Mouse (Mus musculus) liver, embryonic 13.5 days (tissue): ENCODE measurements around the gene Kif22. TPM values are rescaled to one million over a fixed set of nuclear protein-coding genes. Genes with fewer than 3 reads are reported as not detected.
A peak's percentile ranks its signal among the peaks of the same experiment; 100 is the strongest.

ENCODE experiments used
- ATAC-seq: fragments of 200-750 bp; cut with Nextera tagmentation; 2 replicates; pipeline ENCODE4 v1.8.0; 2017; ENCODE audit warnings: low read depth, mild to moderate bottlenecking, moderate number of reproducible peaks, moderate library complexity
- DNase-seq: peaks from one replicate; pipeline ENCODE4 v3.0.0; 2022
- H3K27ac ChIP-seq: fragments of 300-500 bp; sonication (generic); 2 replicates; pipeline ENCODE4 v1.5.1; 2015; ENCODE audit warnings: moderate library complexity, mild to moderate bottlenecking, inconsistent platforms
- H3K27me3 ChIP-seq: fragments of 300-500 bp; sonication (generic); 2 replicates; pipeline ENCODE4 v1.6.1; 2015; ENCODE audit warnings: mild to moderate bottlenecking, inconsistent platforms
- H3K36me3 ChIP-seq: fragments of 300-500 bp; sonication (generic); 2 replicates; pipeline ENCODE4 v1.6.1; 2015; ENCODE audit warnings: mild to moderate bottlenecking, inconsistent platforms
- H3K4me1 ChIP-seq: fragments of 300-500 bp; sonication (generic); replicated peaks from 2 replicates; pipeline ENCODE4 v1.6.1; 2015; ENCODE audit warnings: inconsistent platforms
- H3K4me2 ChIP-seq: fragments of 300-500 bp; sonication (generic); 2 replicates; pipeline ENCODE4 v1.6.1; 2015; ENCODE audit warnings: inconsistent platforms, mild to moderate bottlenecking, moderate library complexity
- H3K4me3 ChIP-seq: fragments of 300-500 bp; sonication (generic); replicated peaks from 2 replicates; pipeline ENCODE4 v1.5.1; 2015; ENCODE audit warnings: mild to moderate bottlenecking, inconsistent platforms
- H3K9ac ChIP-seq: fragments of 300-500 bp; sonication (generic); 2 replicates; pipeline ENCODE4 v1.6.1; 2015; ENCODE audit warnings: mild to moderate bottlenecking, inconsistent platforms
- H3K9me3 ChIP-seq: fragments of 300-500 bp; sonication (generic); replicated peaks from 2 replicates; pipeline ENCODE4 v1.6.1; 2016; ENCODE audit warnings: inconsistent platforms
- WGBS: fragments of 180-500 bp; shearing (Covaris S2); methylation state at CpG from one replicate; pipeline ENCODE4 v1.1.7; 2015; ENCODE audit not compliant: insufficient replicate concordance; 5-methylcytosine and 5-hydroxymethylcytosine counted together
- polyA plus RNA-seq: library from polyadenylated mRNA; unstranded; fragments of >200 nt; fragmentation: Nextera tagmentation; extraction: Ambion mirVana; gene quantifications from 2 replicates; pipeline ENCODE4 v1.2.1, GENCODE M21; 2015

The Kif22 gene
- polyA plus RNA-seq, 1 experiment from 2014 or later, result 109 TPM

DNA sequence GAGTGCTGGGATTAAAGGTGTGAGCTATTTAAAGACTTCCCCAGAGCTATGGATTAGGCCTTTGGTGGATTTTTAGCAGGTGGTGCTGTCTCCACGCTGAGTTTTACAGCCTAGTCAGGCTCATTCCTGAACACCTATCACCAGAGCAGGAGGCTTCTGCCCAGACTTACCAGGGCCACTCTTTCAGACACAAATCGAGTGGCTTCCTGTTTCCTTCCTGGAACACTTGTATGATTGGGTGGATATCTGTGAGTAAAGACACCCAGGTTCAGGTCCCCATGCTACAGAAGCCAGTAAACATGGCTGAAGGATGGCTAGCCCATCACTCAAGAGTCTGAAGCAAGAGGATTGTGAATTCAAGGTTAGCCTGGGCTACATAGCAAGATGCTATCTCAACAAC lies 40.7 kb upstream of the Kif22 start:
- no peak overlapping the region for H3K27ac ChIP-seq
- no peak overlapping the region for H3K4me2 ChIP-seq
- no peaks in the 10 kb centered on the region for H3K36me3 ChIP-seq
- no peak overlapping the region for H3K9ac ChIP-seq
- H3K9me3 ChIP-seq, result no peaks in the 10 kb centered on the region
- WGBS, result 26% methylated on average over 2 of the region's 2 CpGs
- peaks cover 56% of the 10 kb centered on the region for H3K4me1 ChIP-seq
- no peak for DNase-seq
- H3K27me3 ChIP-seq, result no peaks in the 10 kb centered on the region
- no peak overlapping the region for H3K4me3 ChIP-seq
- no peak for ATAC-seq

DNA sequence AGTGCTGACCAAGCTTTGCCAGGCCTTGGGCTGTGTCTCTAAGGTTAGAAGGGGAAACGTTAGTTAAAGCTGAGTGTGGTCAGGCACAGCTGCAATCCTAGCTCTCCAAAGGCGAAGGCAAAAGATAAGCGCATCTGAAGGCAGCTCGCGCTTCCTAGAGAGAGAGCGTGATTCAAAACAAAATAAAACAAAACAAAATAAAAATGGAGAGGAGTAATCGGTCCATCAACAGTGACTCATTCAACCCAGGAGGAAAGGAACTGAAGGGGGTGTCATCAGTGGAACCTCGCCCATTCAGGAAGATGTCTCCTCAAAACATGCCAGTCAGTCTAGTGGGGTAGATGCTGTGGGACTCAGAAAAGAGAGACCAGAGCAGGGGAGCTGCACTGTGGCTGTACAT lies 40.0 kb upstream of the Kif22 start:
- Histone ChIP-seq H3K36me3 (no peaks in the 10 kb centered on the region), H3K27me3 (no peaks in the 10 kb centered on the region), H3K4me1 (peaks cover 49% of the 10 kb centered on the region), H3K9ac (no peak overlapping the region), H3K9me3 (no peaks in the 10 kb centered on the region), H3K4me3 (no peak overlapping the region), H3K4me2 (no peak overlapping the region), H3K27ac (peak overlapping the region; percentile 29; the same call in 1 of the 2 replicates)
- 40% methylated on average over 8 of the region's 8 CpGs for whole genome bisulfite sequencing
- ATAC-seq (no peak), DNase-seq (no peak)

DNA sequence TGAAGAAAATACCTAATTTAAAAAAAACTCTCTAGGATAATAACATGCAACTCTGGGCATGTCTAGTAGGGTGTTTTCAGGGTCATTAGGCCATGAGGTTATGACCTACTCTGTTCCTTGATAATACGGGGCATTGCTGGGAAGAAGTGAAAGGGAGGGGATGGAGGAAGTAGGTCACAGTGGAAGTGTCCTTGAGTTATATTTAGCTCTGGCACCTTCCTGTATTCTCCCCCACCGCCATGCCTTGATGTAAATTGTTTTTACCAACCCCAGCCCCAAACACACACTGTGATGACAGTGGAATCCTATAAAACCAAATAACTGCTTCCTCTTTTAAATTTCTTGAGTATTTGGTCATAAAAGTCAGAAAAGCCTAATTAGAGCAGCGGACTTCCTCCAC lies 37.8 kb upstream of the Kif22 start:
- Histone ChIP-seq H3K4me3 (no peak overlapping the region), H3K9me3 (0 out of 2 replicates have a peak, but pooled peaks cover 1% of the 10 kb centered on the region), H3K27ac (no peak overlapping the region), H3K4me2 (no peak overlapping the region), H3K9ac (no peak overlapping the region), H3K27me3 (no peaks in the 10 kb centered on the region), H3K36me3 (no peaks in the 10 kb centered on the region), H3K4me1 (peaks cover 27% of the 10 kb centered on the region)
- no peak for DNase-seq
- ATAC-seq, result no peak
- WGBS, result 57% methylated on average over 3 of the region's 3 CpGs

DNA sequence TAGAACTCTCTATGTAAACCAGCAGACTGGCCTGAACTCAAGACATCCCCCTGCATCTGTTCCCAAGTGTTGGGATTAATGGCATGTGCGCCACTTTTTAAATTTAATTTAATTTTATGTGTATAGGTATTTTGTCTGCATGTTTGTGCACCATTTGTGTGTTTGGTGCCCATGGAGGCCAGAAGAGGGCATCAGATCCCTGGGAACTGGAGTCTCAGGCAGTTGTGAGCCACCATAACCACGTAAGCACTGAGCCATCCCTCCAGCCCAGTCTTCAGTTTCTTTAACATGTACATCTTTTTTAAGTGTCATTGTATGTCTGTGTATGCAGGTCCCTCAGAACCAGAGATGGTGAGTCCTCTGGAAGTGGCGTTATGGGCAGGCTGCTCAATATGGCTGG lies 35.4 kb upstream of the Kif22 start:
- Histone ChIP-seq H3K36me3 (no peaks in the 10 kb centered on the region), H3K4me1 (peaks cover 9% of the 10 kb centered on the region), H3K9me3 (0 out of 2 replicates have a peak, but pooled peaks cover 3% of the 10 kb centered on the region), H3K9ac (no peak overlapping the region), H3K27me3 (no peaks in the 10 kb centered on the region), H3K4me2 (no peak overlapping the region), H3K4me3 (no peak overlapping the region), H3K27ac (no peak overlapping the region)
- 62% methylated on average over 3 of the region's 3 CpGs for WGBS
- no peak for DNase-seq
- ATAC-seq, result no peak

DNA sequence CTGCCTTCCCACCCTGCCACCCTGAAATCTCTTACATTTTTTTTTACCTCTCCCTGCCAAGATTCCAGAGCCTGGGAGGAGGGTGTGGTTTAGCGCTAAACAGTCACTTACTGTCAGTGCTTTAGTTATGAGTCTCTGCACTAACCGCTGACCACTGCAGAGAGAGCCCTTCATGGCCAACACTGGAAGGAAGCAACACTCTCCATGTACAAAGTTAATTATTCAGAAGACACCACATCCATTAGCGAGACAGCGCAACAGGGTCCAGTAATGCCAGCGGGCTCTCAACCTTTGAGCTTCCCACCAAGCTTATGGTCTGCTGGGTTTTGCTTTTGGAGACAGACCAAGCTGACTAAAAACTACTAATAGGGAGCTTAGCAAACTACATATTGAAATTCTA lies 33.9 kb upstream of the Kif22 start:
- Histone ChIP-seq H3K36me3 (no peaks in the 10 kb centered on the region), H3K27ac (no peak overlapping the region), H3K4me3 (no peak overlapping the region), H3K9me3 (0 out of 2 replicates have a peak, but pooled peaks cover 3% of the 10 kb centered on the region), H3K9ac (no peak overlapping the region), H3K4me1 (no peaks in the 10 kb centered on the region), H3K27me3 (no peaks in the 10 kb centered on the region), H3K4me2 (no peak overlapping the region)
- ATAC-seq, result no peak
- DNase-seq, result no peak
- WGBS, result 75% methylated on average over 5 of the region's 5 CpGs

DNA sequence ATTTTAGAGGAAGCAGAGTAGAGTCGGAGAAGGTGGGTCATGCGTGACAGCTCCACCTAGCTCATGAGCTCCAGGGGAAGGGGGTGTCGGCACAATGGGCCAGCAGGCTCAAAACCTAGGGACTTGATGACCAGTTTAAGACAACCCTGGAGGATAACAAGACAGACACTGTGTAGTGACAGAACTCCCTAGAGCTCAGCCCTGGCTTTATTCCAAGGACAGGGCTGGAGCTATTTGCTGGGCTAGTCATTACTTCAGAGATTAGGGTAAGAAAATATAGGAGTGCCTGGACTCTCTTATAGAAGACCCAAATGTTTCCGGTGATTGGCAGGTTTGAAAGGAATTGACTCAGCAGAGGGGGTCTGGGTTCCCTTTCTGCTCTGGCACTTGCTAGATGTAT lies 30.9 kb upstream of the Kif22 start:
- no peak for ATAC-seq
- Histone ChIP-seq H3K9ac (no peak overlapping the region), H3K27ac (no peak overlapping the region), H3K36me3 (no peaks in the 10 kb centered on the region), H3K9me3 (0 out of 2 replicates have a peak, but pooled peaks cover 3% of the 10 kb centered on the region), H3K27me3 (no peaks in the 10 kb centered on the region), H3K4me3 (no peak overlapping the region), H3K4me2 (no peak overlapping the region), H3K4me1 (no peaks in the 10 kb centered on the region)
- 74% methylated on average over 4 of the region's 4 CpGs for WGBS
- no peak for DNase-seq

DNA sequence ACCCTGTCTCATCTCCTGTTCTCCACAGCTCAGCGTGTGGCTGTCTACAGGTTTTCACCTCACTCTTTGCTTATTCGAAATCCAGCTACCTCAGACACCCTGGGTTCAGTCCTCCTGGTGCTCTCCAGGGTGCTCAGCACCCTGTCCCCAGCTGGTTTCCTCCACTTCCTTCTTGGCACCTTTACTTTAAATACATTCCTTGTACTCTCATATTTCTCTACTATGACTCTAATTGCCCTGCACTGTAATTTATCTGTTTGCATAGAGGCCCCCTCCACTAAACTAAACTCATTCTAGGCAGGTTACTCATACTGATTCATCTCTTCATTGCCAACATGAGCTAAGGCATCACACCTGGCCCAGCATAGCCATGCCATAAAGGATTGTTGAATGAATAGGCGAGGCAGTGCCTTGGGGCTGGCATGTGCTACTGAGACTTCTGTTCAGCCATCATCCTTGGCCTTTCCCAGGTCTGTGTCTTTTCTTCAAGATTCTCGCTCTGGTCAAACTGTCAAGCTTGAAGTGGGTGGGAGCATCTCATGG lies 28.7 kb upstream of the Kif22 start:
- Histone ChIP-seq H3K9me3 (0 out of 2 replicates have a peak, but pooled peaks cover 3% of the 10 kb centered on the region), H3K27me3 (no peaks in the 10 kb centered on the region), H3K27ac (no peak overlapping the region), H3K4me2 (no peak overlapping the region), H3K4me3 (no peak overlapping the region), H3K9ac (no peak overlapping the region), H3K4me1 (no peaks in the 10 kb centered on the region), H3K36me3 (no peaks in the 10 kb centered on the region)
- 56% methylated on average over 4 of the region's 4 CpGs for WGBS
- no peak for DNase-seq
- ATAC-seq, result no peak

DNA sequence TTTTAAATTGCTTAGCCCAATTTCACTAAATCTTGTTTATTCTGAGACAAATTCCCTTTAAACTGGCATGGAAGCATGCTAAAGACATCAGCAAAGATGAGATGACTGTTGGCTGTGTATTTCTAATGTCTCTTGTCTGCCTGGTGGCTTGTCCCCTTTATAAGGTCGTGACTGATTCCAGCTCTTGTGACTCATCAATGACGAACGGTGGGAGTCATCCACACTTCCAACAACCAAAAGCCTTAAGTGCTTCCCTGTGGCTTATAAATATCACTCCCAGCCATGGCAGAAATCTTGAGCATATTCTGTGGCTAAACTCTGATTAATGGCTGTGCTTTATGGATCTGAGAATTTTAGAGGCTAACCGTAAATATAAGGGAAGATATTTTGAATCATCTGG lies 24.0 kb upstream of the Kif22 start:
- no peaks in the 10 kb centered on the region for H3K9me3 ChIP-seq
- H3K4me2 ChIP-seq, result no peak overlapping the region
- 68% methylated on average over 4 of the region's 4 CpGs for WGBS
- no peak overlapping the region for H3K9ac ChIP-seq
- DNase-seq (no peak), ATAC-seq (no peak)
- H3K4me1 ChIP-seq, result no peaks in the 10 kb centered on the region
- no peak overlapping the region for H3K4me3 ChIP-seq
- no peak overlapping the region for H3K27ac ChIP-seq
- no peaks in the 10 kb centered on the region for H3K27me3 ChIP-seq
- no peaks in the 10 kb centered on the region for H3K36me3 ChIP-seq

DNA sequence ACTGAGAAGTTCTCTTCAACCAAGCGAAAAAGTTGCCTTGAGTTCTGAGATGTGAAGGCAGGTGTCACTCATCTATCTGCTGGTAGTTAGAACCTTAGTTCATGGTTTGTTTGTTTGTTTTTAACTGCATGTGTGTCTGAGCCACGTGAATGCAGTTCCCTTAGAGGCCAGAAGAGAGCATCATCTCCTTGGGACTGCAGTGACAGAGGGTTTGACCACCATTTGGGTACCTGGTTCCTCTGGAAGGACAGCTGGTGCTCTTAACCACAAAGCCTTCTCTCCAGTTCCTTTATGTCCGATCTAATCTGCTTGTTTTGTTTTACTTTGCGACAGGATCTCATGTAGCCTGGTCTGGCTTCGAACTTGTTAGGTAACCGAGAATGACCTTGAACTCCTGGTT lies 23.3 kb upstream of the Kif22 start:
- 64% methylated on average over 6 of the region's 6 CpGs for WGBS
- H3K27me3 ChIP-seq, result peaks cover 4% of the 10 kb centered on the region
- H3K9me3 ChIP-seq, result no peaks in the 10 kb centered on the region
- H3K36me3 ChIP-seq, result no peaks in the 10 kb centered on the region
- ATAC-seq, result no peak
- no peaks in the 10 kb centered on the region for H3K4me1 ChIP-seq
- DNase-seq, result no peak
- H3K4me3 ChIP-seq, result no peak overlapping the region
- no peak overlapping the region for H3K9ac ChIP-seq
- H3K4me2 ChIP-seq, result no peak overlapping the region
- H3K27ac ChIP-seq, result no peak overlapping the region

DNA sequence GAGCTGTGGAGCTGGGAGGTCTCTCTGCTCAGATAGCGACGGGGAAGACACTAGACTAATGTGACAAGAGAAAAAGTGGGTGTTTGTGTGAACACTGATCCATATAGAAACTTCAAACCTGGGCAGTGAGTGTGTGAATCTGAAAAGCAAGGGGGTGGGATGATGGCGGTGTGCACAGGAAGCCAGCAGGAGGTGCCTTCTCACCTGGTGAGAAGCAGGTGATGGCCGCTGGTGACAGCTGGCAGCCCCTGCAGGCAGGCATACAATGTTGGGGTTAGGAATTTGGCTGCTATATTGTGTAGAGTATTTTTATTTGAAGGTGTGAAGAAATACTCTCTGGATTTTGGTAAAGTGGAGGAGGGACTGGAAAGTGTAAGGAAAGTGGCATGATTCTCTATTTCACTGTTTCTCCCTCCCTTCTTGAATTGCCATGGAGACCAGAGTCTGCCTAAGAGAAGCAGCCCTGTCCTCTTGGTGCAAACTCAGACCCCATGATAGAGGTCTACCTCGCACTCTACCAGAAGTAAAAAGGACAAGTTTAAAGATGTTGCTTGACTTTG lies 12.8 kb upstream of the Kif22 start:
- Histone ChIP-seq H3K4me2 (no peak overlapping the region), H3K9ac (no peak overlapping the region), H3K9me3 (no peaks in the 10 kb centered on the region), H3K27me3 (peaks cover 39% of the 10 kb centered on the region), H3K27ac (no peak overlapping the region), H3K4me1 (no peaks in the 10 kb centered on the region), H3K36me3 (no peaks in the 10 kb centered on the region), H3K4me3 (no peak overlapping the region)
- ATAC-seq (no peak), DNase-seq (no peak)
- 57% methylated on average over 5 of the region's 5 CpGs for WGBS

DNA sequence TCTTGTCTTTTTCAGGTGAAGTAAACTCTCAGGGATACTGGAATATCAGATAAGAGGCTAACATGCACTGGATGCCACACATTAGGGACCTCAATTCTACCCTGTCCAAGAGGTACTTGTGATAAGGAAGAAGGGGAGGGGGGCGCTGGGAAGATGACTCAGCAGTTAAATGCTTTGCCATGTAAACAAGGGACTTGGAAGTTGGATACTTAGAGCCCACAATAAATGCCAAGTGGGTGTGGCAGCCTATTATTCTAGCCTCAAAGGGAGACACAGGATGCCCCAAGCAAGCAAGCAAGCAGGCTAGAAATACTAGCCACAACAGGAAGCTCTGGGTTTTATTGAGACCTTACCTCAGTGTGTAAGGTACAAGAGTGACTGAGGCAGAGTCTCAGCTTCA lies 11.0 kb downstream of the Kif22 start:
- H3K36me3 ChIP-seq, result peaks cover 86% of the 10 kb centered on the region
- WGBS, result 29% methylated on average over 1 of the region's 1 CpGs
- no peaks in the 10 kb centered on the region for H3K27me3 ChIP-seq
- H3K4me1 ChIP-seq, result peaks cover 58% of the 10 kb centered on the region
- DNase-seq, result no peak
- H3K27ac ChIP-seq, result peak overlapping the region; percentile 54
- no peak overlapping the region for H3K9ac ChIP-seq
- H3K4me2 ChIP-seq, result no peak overlapping the region
- H3K9me3 ChIP-seq, result no peaks in the 10 kb centered on the region
- ATAC-seq, result no peak
- H3K4me3 ChIP-seq, result no peak overlapping the region

DNA sequence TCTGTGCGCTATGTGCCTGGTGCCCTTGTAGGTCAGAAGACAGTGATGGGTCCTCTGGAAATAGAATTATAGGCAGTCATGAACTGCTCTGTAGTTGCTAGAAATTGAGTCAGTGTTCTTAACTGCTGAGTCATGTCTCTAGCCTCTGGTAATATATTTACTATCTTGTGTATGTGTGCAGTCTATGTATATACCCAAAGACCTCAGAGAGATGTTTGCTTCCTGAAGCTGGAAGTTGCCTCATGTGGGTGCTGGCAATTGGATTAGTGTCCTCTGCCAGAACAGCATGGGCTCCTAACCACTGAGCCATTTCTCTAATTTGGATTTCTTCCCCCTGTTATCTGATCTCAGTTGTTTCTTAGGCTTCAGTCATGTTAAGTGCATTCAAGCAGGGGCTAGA lies 12.1 kb downstream of the Kif22 start:
- Histone ChIP-seq H3K27ac (peak overlapping the region; percentile 98), H3K9me3 (no peaks in the 10 kb centered on the region), H3K4me2 (no peak overlapping the region), H3K9ac (peak overlapping the region; percentile 14; the same call in 1 of the 2 replicates), H3K4me1 (peaks cover 63% of the 10 kb centered on the region), H3K27me3 (no peaks in the 10 kb centered on the region), H3K4me3 (no peak overlapping the region), H3K36me3 (peaks cover 81% of the 10 kb centered on the region)
- DNase-seq (no peak), ATAC-seq (no peak)
- WGBS, result 95% methylated on average over 1 of the region's 1 CpGs
